Mouse (Mus musculus) limb, embryonic 11.5 days (tissue): Measurements from ENCODE around the gene Pgbd5. TPM values are rescaled to one million over a fixed set of nuclear protein-coding genes. Genes with fewer than 3 reads are reported as not detected.
A peak's percentile ranks its signal among the peaks of the same experiment; 100 is the strongest.
"Not testable (repeated sequence)": the region's sequence is repeated elsewhere in the genome, so short reads cannot be mapped to it uniquely, and the experiment has no call there.

ENCODE experiments used
- ATAC-seq: fragments of 200-750 bp; cut with Nextera tagmentation; 2 replicates; pipeline ENCODE4 v1.8.0; 2017; ENCODE audit warnings: low read depth; ENCODE audit not compliant: insufficient number of reproducible peaks, low FRiP score, low TSS enrichment
- DNase-seq: peaks from one replicate; pipeline ENCODE4 v3.0.0-alpha.2; 2015; ENCODE audit warnings: low spot score
- H3K27ac ChIP-seq: fragments of 300-500 bp; sonication (generic); replicated peaks from 2 replicates; pipeline ENCODE4 v1.5.1; 2014; ENCODE audit warnings: low read depth, mild to moderate bottlenecking, low read length
- H3K27me3 ChIP-seq: fragments of 300-500 bp; sonication (generic); 2 replicates; pipeline ENCODE4 v1.6.1; 2014; ENCODE audit warnings: mild to moderate bottlenecking, low read length, mixed read lengths; ENCODE audit not compliant: control insufficient read depth, insufficient read depth
- H3K36me3 ChIP-seq: fragments of 300-500 bp; sonication (generic); 2 replicates; pipeline ENCODE4 v1.6.1; 2014; ENCODE audit warnings: mild to moderate bottlenecking, low read length, moderate library complexity, mixed read lengths; ENCODE audit not compliant: control insufficient read depth, insufficient read depth
- H3K4me1 ChIP-seq: fragments of 300-500 bp; sonication (generic); 2 replicates; pipeline ENCODE4 v1.6.1; 2014; ENCODE audit warnings: low read length, mixed read lengths; ENCODE audit not compliant: control insufficient read depth, insufficient read depth
- H3K4me2 ChIP-seq: fragments of 300-500 bp; sonication (generic); 2 replicates; pipeline ENCODE4 v1.6.1; 2014; ENCODE audit warnings: low read depth, mild to moderate bottlenecking, moderate library complexity; ENCODE audit not compliant: severe bottlenecking
- H3K4me3 ChIP-seq: fragments of 300-500 bp; sonication (generic); 2 replicates; pipeline ENCODE4 v1.5.1; 2014; ENCODE audit warnings: low read depth, low read length
- H3K9ac ChIP-seq: fragments of 300-500 bp; sonication (generic); 2 replicates; pipeline ENCODE4 v1.6.1; 2014; ENCODE audit warnings: mild to moderate bottlenecking, low read length
- H3K9me3 ChIP-seq: fragments of 300-500 bp; sonication (generic); 2 replicates; pipeline ENCODE4 v1.6.1; 2016; ENCODE audit warnings: low read length; ENCODE audit not compliant: control insufficient read depth
- WGBS: fragments of 180-500 bp; shearing (Covaris S2); extraction: QIAGEN DNeasy Blood & Tissue Kit; methylation state at CpG from one replicate; pipeline ENCODE4 v1.1.7; 2014; 5-methylcytosine and 5-hydroxymethylcytosine counted together
- polyA plus RNA-seq: library from polyadenylated mRNA; unstranded; fragments of >200 nt; fragmentation: Nextera tagmentation; extraction: Ambion mirVana; gene quantifications from 2 replicates; pipeline ENCODE4 v1.2.1, GENCODE M21; 2014

Gene Pgbd5
- polyA plus RNA-seq, 1 experiment from 2014 or later, result 0.36 TPM

- whole genome bisulfite sequencing, result 19% methylated on average over 4 of the region's 4 CpGs
- no peaks in the 10 kb centered on the region for H3K9me3 ChIP-seq
- peaks cover 4% of the 10 kb centered on the region for H3K4me1 ChIP-seq
- peaks cover 16% of the 10 kb centered on the region for H3K27me3 ChIP-seq
- no peak overlapping the region for H3K27ac ChIP-seq
- H3K9ac ChIP-seq, result no peak overlapping the region
- no peaks in the 10 kb centered on the region for H3K36me3 ChIP-seq
- H3K4me3 ChIP-seq, result no peak overlapping the region
- no peak overlapping the region for H3K4me2 ChIP-seq
- DNase-seq (no peak), ATAC-seq (no peak)
Measured at GRCm38 (mm10) chr8:124436741-124437140, 2.7 kb downstream of the Pgbd5 start.

GRCm38 (mm10) chr8:124435707-124436243 lies 3.7 kb downstream of the Pgbd5 start:
- no peak for DNase-seq
- Histone ChIP-seq H3K27me3 (peaks cover 16% of the 10 kb centered on the region), H3K9me3 (no peaks in the 10 kb centered on the region), H3K4me1 (peaks cover 4% of the 10 kb centered on the region), H3K4me2 (no peak overlapping the region), H3K4me3 (no peak overlapping the region), H3K9ac (no peak overlapping the region), H3K36me3 (no peaks in the 10 kb centered on the region), H3K27ac (no peak overlapping the region)
- no peak for ATAC-seq
- WGBS, result 68% methylated on average over 10 of the region's 10 CpGs

- H3K9me3 ChIP-seq, result no peaks in the 10 kb centered on the region
- DNase-seq, result no peak
- peaks cover 4% of the 10 kb centered on the region for H3K4me1 ChIP-seq
- H3K27me3 ChIP-seq, result peaks cover 16% of the 10 kb centered on the region
- no peak overlapping the region for H3K4me2 ChIP-seq
- H3K4me3 ChIP-seq, result no peak overlapping the region
- ATAC-seq, result no peak
- no peaks in the 10 kb centered on the region for H3K36me3 ChIP-seq
- H3K27ac ChIP-seq, result no peak overlapping the region
- no peak overlapping the region for H3K9ac ChIP-seq
- WGBS, result 58% methylated on average over 4 of the region's 4 CpGs
Measured at GRCm38 (mm10) chr8:124435170-124435569, 4.3 kb downstream of the Pgbd5 start.

GRCm38 (mm10) chr8:124434126-124434790 lies 5.2 kb downstream of the Pgbd5 start:
- Histone ChIP-seq H3K36me3 (no peaks in the 10 kb centered on the region), H3K27ac (no peak overlapping the region), H3K4me3 (peak overlapping the region; percentile 56), H3K4me2 (peak overlapping the region; percentile 97), H3K9me3 (no peaks in the 10 kb centered on the region), H3K27me3 (peaks cover 16% of the 10 kb centered on the region), H3K9ac (peak overlapping the region; percentile 56), H3K4me1 (peaks cover 4% of the 10 kb centered on the region)
- peak; percentile 96 for DNase-seq
- WGBS, result under 1% methylated on average over 51 of the region's 101 CpGs
- ATAC-seq, result peak; percentile 97

- DNase-seq (peak; percentile 44), ATAC-seq (no peak)
- WGBS, result 1% methylated on average over 53 of the region's 56 CpGs
- H3K4me3 ChIP-seq, result peak overlapping the region; percentile 56
- no peaks in the 10 kb centered on the region for H3K36me3 ChIP-seq
- no peak overlapping the region for H3K27ac ChIP-seq
- H3K27me3 ChIP-seq, result peaks cover 16% of the 10 kb centered on the region
- peak overlapping the region; percentile 56 for H3K9ac ChIP-seq
- peaks cover 4% of the 10 kb centered on the region for H3K4me1 ChIP-seq
- H3K4me2 ChIP-seq, result peak overlapping the region; percentile 97
- H3K9me3 ChIP-seq, result no peaks in the 10 kb centered on the region
Measured at GRCm38 (mm10) chr8:124433451-124434125, 5.9 kb downstream of the Pgbd5 start.

- Histone ChIP-seq H3K36me3 (no peaks in the 10 kb centered on the region), H3K27me3 (peaks cover 16% of the 10 kb centered on the region), H3K27ac (no peak overlapping the region), H3K4me1 (peaks cover 4% of the 10 kb centered on the region), H3K9ac (no peak overlapping the region), H3K4me2 (no peak overlapping the region), H3K9me3 (no peaks in the 10 kb centered on the region), H3K4me3 (no peak overlapping the region)
- WGBS, result 54% methylated on average over 6 of the region's 6 CpGs
- no peak for DNase-seq
- ATAC-seq, result no peak
Measured at GRCm38 (mm10) chr8:124430881-124431280, 8.6 kb downstream of the Pgbd5 start.

- ATAC-seq, result no peak
- Histone ChIP-seq H3K9ac (no peak overlapping the region), H3K4me1 (peaks cover 4% of the 10 kb centered on the region), H3K4me3 (no peak overlapping the region), H3K36me3 (no peaks in the 10 kb centered on the region), H3K27me3 (peaks cover 16% of the 10 kb centered on the region), H3K27ac (no peak overlapping the region), H3K9me3 (no peaks in the 10 kb centered on the region), H3K4me2 (no peak overlapping the region)
- DNase-seq, result no peak
- WGBS, result 56% methylated on average over 6 of the region's 6 CpGs
Measured at GRCm38 (mm10) chr8:124429417-124429816, 10.0 kb downstream of the Pgbd5 start.

- H3K4me2 ChIP-seq, H3K9ac ChIP-seq, H3K9me3 ChIP-seq, H3K4me1 ChIP-seq, ATAC-seq, H3K4me3 ChIP-seq, H3K27ac ChIP-seq, H3K36me3 ChIP-seq, DNase-seq: not testable (repeated sequence)
- peaks cover 12% of the 10 kb centered on the region for H3K27me3 ChIP-seq
- 54% methylated on average over 2 of the region's 2 CpGs for WGBS
Measured at GRCm38 (mm10) chr8:124428721-124429120, 10.7 kb downstream of the Pgbd5 start.
